Mouse (Mus musculus) liver, adult 2 months (tissue): ENCODE measurements around the gene Gm4141.
"Not testable (repeated sequence)": the region's sequence is repeated elsewhere in the genome, so short reads cannot be mapped to it uniquely, and the experiment has no call there.

Experiments
- CTCF ChIP-seq: fragments of 200-500 bp; IDR thresholded peaks from 2 replicates; pipeline ENCODE4 v1.5.1; 2011; ENCODE audit warnings: low read depth, low read length, control low read depth
- POLR2A ChIP-seq: fragments of 200-500 bp; IDR thresholded peaks from 2 replicates; pipeline ENCODE4 v1.6.1; 2011; ENCODE audit warnings: low read length, control low read depth; ENCODE audit not compliant: insufficient read depth; ENCODE audit errors: extremely low read depth

GRCm38 (mm10) chr7:20576141-20576540 is at the start of gene Gm4141:
- TF ChIP-seq CTCF, POLR2A: not testable (repeated sequence)
